Mouse (Mus musculus) embryonic facial prominence, embryonic 11.5 days (tissue): ENCODE data around the gene Saa3. TPM values are rescaled to one million over a fixed set of nuclear protein-coding genes. Genes with fewer than 3 reads are reported as not detected.
"Not testable (repeated sequence)": the region's sequence is repeated elsewhere in the genome, so short reads cannot be mapped to it uniquely, and the experiment has no call there.

Source experiments
- ATAC-seq: fragments of 200-750 bp; cut with Nextera tagmentation; replicated peaks from 2 replicates; pipeline ENCODE4 v1.8.0; 2017; ENCODE audit warnings: low read depth; ENCODE audit not compliant: insufficient number of reproducible peaks, low FRiP score, low TSS enrichment
- DNase-seq: peaks from one replicate; pipeline ENCODE4 v3.0.0-alpha.2; 2015; ENCODE audit warnings: low spot score
- H3K27ac ChIP-seq: fragments of 300-500 bp; sonication (generic); replicated peaks from 2 replicates; pipeline ENCODE4 v1.5.1; 2014; ENCODE audit warnings: mild to moderate bottlenecking, low read depth, low read length, control low read depth
- H3K27me3 ChIP-seq: fragments of 300-500 bp; sonication (generic); 2 replicates; pipeline ENCODE4 v1.6.1; 2014; ENCODE audit warnings: mild to moderate bottlenecking, low read length, moderate library complexity, mixed read lengths; ENCODE audit not compliant: control insufficient read depth, insufficient read depth
- H3K36me3 ChIP-seq: fragments of 300-500 bp; sonication (generic); replicated peaks from 2 replicates; pipeline ENCODE4 v1.6.1; 2014; ENCODE audit warnings: low read depth, mild to moderate bottlenecking, low read length, moderate library complexity, mixed read lengths; ENCODE audit not compliant: control insufficient read depth, insufficient read depth
- H3K4me1 ChIP-seq: fragments of 300-500 bp; sonication (generic); 2 replicates; pipeline ENCODE4 v1.6.1; 2014; ENCODE audit warnings: low read length, mixed read lengths; ENCODE audit not compliant: control insufficient read depth, insufficient read depth
- H3K4me2 ChIP-seq: fragments of 300-500 bp; sonication (generic); 2 replicates; pipeline ENCODE4 v1.6.1; 2014; ENCODE audit warnings: low read depth, mild to moderate bottlenecking, control low read depth, low read length, moderate library complexity
- H3K4me3 ChIP-seq: fragments of 300-500 bp; sonication (generic); 2 replicates; pipeline ENCODE4 v1.5.1; 2014; ENCODE audit warnings: low read depth, low read length, control low read depth
- H3K9ac ChIP-seq: fragments of 300-500 bp; sonication (generic); replicated peaks from 2 replicates; pipeline ENCODE4 v1.6.1; 2014; ENCODE audit warnings: mild to moderate bottlenecking, control low read depth, low read length
- H3K9me3 ChIP-seq: fragments of 300-500 bp; sonication (generic); replicated peaks from 2 replicates; pipeline ENCODE4 v1.6.1; 2016; ENCODE audit warnings: mild to moderate bottlenecking, low read length, inconsistent platforms, mixed read lengths; ENCODE audit not compliant: control insufficient read depth
- WGBS: fragments of 180-500 bp; shearing (Covaris S2); extraction: QIAGEN DNeasy Blood & Tissue Kit; methylation state at CpG from one replicate; pipeline ENCODE4 v1.1.7; 2014; 5-methylcytosine and 5-hydroxymethylcytosine counted together
- polyA plus RNA-seq: library from polyadenylated mRNA; unstranded; fragments of >200 nt; fragmentation: Nextera tagmentation; extraction: Ambion mirVana; gene quantifications from 2 replicates; pipeline ENCODE4 v1.2.1, GENCODE M21; 2014

The Saa3 gene
- polyA plus RNA-seq, 1 experiment from 2014 or later = not detected

GRCm38 (mm10) chr7:46700521-46701025 is 14.9 kb downstream of the Saa3 start:
- DNase-seq (no peak), ATAC-seq (no peak)
- Histone ChIP-seq H3K9me3 (no peaks in the 10 kb centered on the region), H3K4me1 (no peaks in the 10 kb centered on the region), H3K27ac (no peak overlapping the region), H3K36me3 (peaks cover 13% of the 10 kb centered on the region), H3K9ac (no peak overlapping the region), H3K27me3 (no peaks in the 10 kb centered on the region), H3K4me3 (no peak overlapping the region), H3K4me2 (no peak overlapping the region)
- 93% methylated on average over 6 of the region's 6 CpGs for WGBS

- Histone ChIP-seq H3K4me1 (no peaks in the 10 kb centered on the region), H3K27me3 (no peaks in the 10 kb centered on the region), H3K4me2 (no peak overlapping the region), H3K4me3 (no peak overlapping the region), H3K27ac (no peak overlapping the region), H3K9ac (no peak overlapping the region), H3K36me3 (peaks cover 18% of the 10 kb centered on the region), H3K9me3 (no peaks in the 10 kb centered on the region)
- ATAC-seq = no peak
- 83% methylated on average over 1 of the region's 1 CpGs for WGBS
- DNase-seq = no peak
Measured at GRCm38 (mm10) chr7:46696754-46697153, 18.7 kb downstream of the Saa3 start.

- Histone ChIP-seq H3K9me3 (no peaks in the 10 kb centered on the region), H3K27me3 (no peaks in the 10 kb centered on the region), H3K36me3 (peaks cover 6% of the 10 kb centered on the region), H3K9ac (no peak overlapping the region), H3K27ac (no peak overlapping the region), H3K4me1 (no peaks in the 10 kb centered on the region), H3K4me3 (no peak overlapping the region), H3K4me2 (no peak overlapping the region)
- WGBS = 88% methylated on average over 5 of the region's 5 CpGs
- DNase-seq = no peak
- no peak for ATAC-seq
Measured at GRCm38 (mm10) chr7:46686827-46687226, 28.7 kb downstream of the Saa3 start.

GRCm38 (mm10) chr7:46680732-46681131 is 34.8 kb downstream of the Saa3 start:
- H3K4me3 ChIP-seq = no peak overlapping the region
- no peak overlapping the region for H3K27ac ChIP-seq
- ATAC-seq (no peak), DNase-seq (no peak)
- no peaks in the 10 kb centered on the region for H3K36me3 ChIP-seq
- H3K27me3 ChIP-seq = no peaks in the 10 kb centered on the region
- H3K9ac ChIP-seq = no peak overlapping the region
- H3K4me1 ChIP-seq = no peaks in the 10 kb centered on the region
- no peaks in the 10 kb centered on the region for H3K9me3 ChIP-seq
- no peak overlapping the region for H3K4me2 ChIP-seq

GRCm38 (mm10) chr7:46679044-46679443 is 36.5 kb downstream of the Saa3 start:
- H3K27me3 ChIP-seq, H3K4me1 ChIP-seq, H3K9ac ChIP-seq, H3K4me3 ChIP-seq, H3K27ac ChIP-seq, ATAC-seq, DNase-seq, H3K9me3 ChIP-seq, H3K36me3 ChIP-seq, H3K4me2 ChIP-seq: not testable (repeated sequence)
- WGBS = 86% methylated on average over 7 of the region's 7 CpGs

GRCm38 (mm10) chr7:46678417-46678816 is 37.1 kb downstream of the Saa3 start:
- Histone ChIP-seq H3K9me3 (no peaks in the 10 kb centered on the region), H3K4me3 (no peak overlapping the region), H3K4me1 (no peaks in the 10 kb centered on the region), H3K36me3 (no peaks in the 10 kb centered on the region), H3K27me3 (no peaks in the 10 kb centered on the region), H3K9ac (no peak overlapping the region), H3K4me2 (no peak overlapping the region), H3K27ac (no peak overlapping the region)
- 92% methylated on average over 3 of the region's 3 CpGs for WGBS
- ATAC-seq (no peak), DNase-seq (no peak)

- Histone ChIP-seq H3K36me3 (no peaks in the 10 kb centered on the region), H3K4me3 (no peak overlapping the region), H3K27me3 (no peaks in the 10 kb centered on the region), H3K9ac (no peak overlapping the region), H3K4me1 (no peaks in the 10 kb centered on the region; the same call in 1 of the 2 replicates), H3K9me3 (no peaks in the 10 kb centered on the region), H3K27ac (no peak overlapping the region), H3K4me2 (no peak overlapping the region)
- DNase-seq (no peak), ATAC-seq (no peak)
- WGBS = 71% methylated on average over 5 of the region's 5 CpGs
Measured at GRCm38 (mm10) chr7:46676808-46677360, 38.6 kb downstream of the Saa3 start.

GRCm38 (mm10) chr7:46675886-46676285 is 39.6 kb downstream of the Saa3 start:
- WGBS = 83% methylated on average over 8 of the region's 8 CpGs
- H3K9ac ChIP-seq = no peak overlapping the region
- DNase-seq = no peak

More at GRCm38 (mm10) chr7:46675886-46676285, 39.6 kb downstream of the Saa3 start:
- Histone ChIP-seq H3K4me2 (no peak overlapping the region), H3K27me3 (no peaks in the 10 kb centered on the region), H3K4me1 (no peaks in the 10 kb centered on the region; the same call in 1 of the 2 replicates), H3K9me3 (no peaks in the 10 kb centered on the region), H3K4me3 (no peak overlapping the region), H3K27ac (no peak overlapping the region), H3K36me3 (no peaks in the 10 kb centered on the region)
- ATAC-seq = no peak
